Mouse (Mus musculus) liver, postnatal 0 days (tissue): Measurements from ENCODE around the gene Fbxo22.

ENCODE experiments used
- CTCF ChIP-seq: sonication (generic); IDR thresholded peaks from 2 replicates; pipeline ENCODE4 v1.5.1; 2016; ENCODE audit warnings: antibody characterized with exemption, low read depth
- EP300 ChIP-seq: IDR thresholded peaks from 2 replicates; pipeline ENCODE4 v1.6.1; 2016; ENCODE audit warnings: antibody characterized with exemption, low read depth, mild to moderate bottlenecking

- no peak for TF ChIP-seq CTCF
- no peak for TF ChIP-seq EP300
Measured at GRCm38 (mm10) chr9:55195876-55196275, 12.8 kb upstream of the Fbxo22 start.
